ENCODE assay signal across 10 mouse cellular contexts in genomic region chr13:30253636-30254264, GRCm38 (mm10).
DNase-seq lines count a peak whose midpoint lies in the region; ATAC-seq lines count a peak whose summit lies in the region.
"Had no signal": no experiment of that assay in that cellular context is flagged by ENCODE, and none has a peak within 500 bp of the region (broad histone marks: within the 10 kb centered on the region; RNA-seq: fewer than 3 reads in every experiment).

No protein-coding gene starts in this region.

- H3K27me3 ChIP-seq in kidney, embryonic 14.5 days (ENCODE audit: control insufficient read depth, insufficient read depth, low read length) = no peaks in the 10 kb centered on the region
- 0 out of 2 replicates have a peak, but pooled peaks cover 4% of the 10 kb centered on the region for H3K27me3 ChIP-seq in heart, embryonic 12.5 days (replicated peaks)
- H3K27me3 ChIP-seq: lung, embryonic 15.5 days had no signal

- H3K9me3 ChIP-seq in kidney, embryonic 14.5 days (ENCODE audit: control insufficient read depth, low read length) = no peaks in the 10 kb centered on the region
- H3K9me3 ChIP-seq in heart, embryonic 12.5 days (replicated peaks) = no peaks in the 10 kb centered on the region
- H3K9me3 ChIP-seq: lung, embryonic 15.5 days had no signal

- no peak for ATAC-seq in kidney, embryonic 14.5 days (ENCODE audit: low FRiP score, low TSS enrichment)
- ATAC-seq in heart, embryonic 12.5 days (ENCODE audit: insufficient number of reproducible peaks, low FRiP score) = no peak

- no peak overlapping the region for H3K27ac ChIP-seq in kidney, embryonic 14.5 days (ENCODE audit: low read depth, low read length)
- H3K27ac ChIP-seq in heart, embryonic 12.5 days (ENCODE audit: poor library complexity, severe bottlenecking) = peak overlapping the region; percentile 59
- H3K27ac ChIP-seq: lung, embryonic 15.5 days had no signal

- 35% methylated on average over 5 of the region's 5 CpGs for WGBS in kidney, embryonic 14.5 days
- WGBS in heart, embryonic 12.5 days = 18% methylated on average over 5 of the region's 5 CpGs

- H3K4me3 ChIP-seq in kidney, embryonic 14.5 days (ENCODE audit: low read length) = no peak overlapping the region
- H3K4me3 ChIP-seq in heart, embryonic 12.5 days = no peak overlapping the region
- H3K4me3 ChIP-seq: erythroblast, embryonic 14.5 days; lung, embryonic 15.5 days had no signal

- H3K9ac ChIP-seq in kidney, embryonic 14.5 days (ENCODE audit: low read depth, low read length) = no peak overlapping the region
- H3K9ac ChIP-seq in heart, embryonic 12.5 days = no peak overlapping the region
- H3K9ac ChIP-seq: lung, embryonic 15.5 days had no signal

- DNase-seq in kidney, adult 11 months = peak; percentile 28
- DNase-seq in embryo, embryonic 10 days (ENCODE audit: low spot score) = peak; percentile 54
- peak; percentile 31 for DNase-seq in lung, postnatal 10 days
- DNase-seq in cerebellum, adult 8-10 months = no peak
- no peak for DNase-seq in thymus, postnatal 25 days
- DNase-seq in thymus, postnatal 14 days = no peak

- H3K4me1 ChIP-seq in kidney, embryonic 14.5 days (ENCODE audit: control insufficient read depth, insufficient read depth, low read length) = peaks cover 6% of the 10 kb centered on the region; the same call in 1 of the 2 replicates
- H3K4me1 ChIP-seq in heart, embryonic 12.5 days (replicated peaks) = peaks cover 21% of the 10 kb centered on the region

- no peaks in the 10 kb centered on the region for H3K36me3 ChIP-seq in kidney, embryonic 14.5 days (ENCODE audit: control insufficient read depth, insufficient read depth, low read length)
- no peaks in the 10 kb centered on the region for H3K36me3 ChIP-seq in heart, embryonic 12.5 days
- H3K36me3 ChIP-seq: lung, embryonic 15.5 days had no signal

- H3K4me2 ChIP-seq in kidney, embryonic 14.5 days (replicated peaks; ENCODE audit: low read depth, low read length) = no peak overlapping the region
- H3K4me2 ChIP-seq in heart, embryonic 12.5 days = no peak overlapping the region
- H3K4me2 ChIP-seq: lung, embryonic 15.5 days had no signal

Comparison
In these comparisons a context has a peak if more than half of its experiments do, and no peak if none do; other contexts are left out.
1. DNase-seq: peak in kidney, adult 11 months (single experiment), embryo, embryonic 10 days (single experiment) and lung, postnatal 10 days (single experiment); none in cerebellum, adult 8-10 months (single experiment), thymus, postnatal 25 days (single experiment) and thymus, postnatal 14 days (single experiment).